Mouse (Mus musculus) spleen, adult 2 months (tissue): ENCODE measurements around the gene Olfr1140.

Experiments
- CTCF ChIP-seq: fragments of 200-500 bp; IDR thresholded peaks from 2 replicates; pipeline ENCODE4 v1.5.1; 2011; ENCODE audit warnings: mild to moderate bottlenecking, inconsistent platforms; ENCODE audit not compliant: insufficient read depth, insufficient read length, insufficient replicate concordance; ENCODE audit errors: extremely low read depth
- POLR2A ChIP-seq: fragments of 200-500 bp; IDR thresholded peaks from 2 replicates; pipeline ENCODE4 v1.6.1; 2011; ENCODE audit warnings: low read depth, low read length, inconsistent platforms

GRCm38 (mm10) chr2:87693847-87694246 is 49.7 kb upstream of the Olfr1140 start, which contains the start of gene Olfr1136:
- TF ChIP-seq CTCF: no peak
- no peak for TF ChIP-seq POLR2A
